Mouse (Mus musculus): ENCODE measurements at regions not wholly inside any gene's neighbourhood (a gene's known extent, or its start where the extent isn't known, plus 50 kb on each side); places are given as distances from the start of the nearest gene placed in this dataset.
"Not testable (repeated sequence)": the region's sequence is repeated elsewhere in the genome, so short reads cannot be mapped to it uniquely, and the experiment has no call there.

DNA sequence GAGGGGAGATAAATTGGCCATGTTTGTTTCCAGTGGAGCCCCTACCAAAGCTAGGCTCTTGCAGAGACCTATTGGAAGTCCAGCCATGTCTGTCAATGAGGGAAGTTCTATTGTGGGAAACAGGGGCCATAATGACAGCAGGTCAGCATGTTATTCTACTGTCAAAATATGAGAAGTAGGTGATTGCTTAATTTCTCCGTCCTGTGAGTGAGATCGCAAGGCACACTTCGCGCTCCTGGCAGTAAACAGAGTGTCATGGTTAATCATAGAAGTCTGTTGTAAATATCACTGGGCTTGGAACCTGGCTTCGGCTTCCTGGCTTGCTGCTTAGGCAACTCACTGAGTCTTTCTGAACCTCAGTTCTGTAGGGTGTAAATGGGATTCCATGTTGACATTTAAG lies 72.5 kb upstream of the Ccdc122 start:
- no peak for DNase-seq (ENCODE audit: low read depth)

DNA sequence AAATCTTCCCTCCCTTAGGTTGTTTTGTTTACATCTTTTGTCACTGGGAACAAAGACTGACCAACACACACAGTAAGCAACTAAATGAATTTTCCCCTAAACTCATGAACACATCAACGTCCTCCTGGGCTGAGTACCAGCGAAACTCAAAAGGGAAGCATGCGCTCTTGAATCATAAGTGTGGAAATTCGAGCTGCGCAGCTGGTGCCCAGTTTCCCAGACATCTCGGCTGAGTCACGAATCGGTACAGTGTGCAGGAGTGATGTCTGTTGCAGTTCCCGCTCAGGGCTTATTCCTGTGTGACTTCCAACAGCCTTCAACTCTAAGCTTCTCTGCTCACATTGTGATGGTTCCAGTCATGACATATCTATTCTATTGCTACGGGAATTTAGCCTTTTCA lies 77.7 kb upstream of the Ccdc122 start:
- no peak for DNase-seq (ENCODE audit: low read depth)

DNA sequence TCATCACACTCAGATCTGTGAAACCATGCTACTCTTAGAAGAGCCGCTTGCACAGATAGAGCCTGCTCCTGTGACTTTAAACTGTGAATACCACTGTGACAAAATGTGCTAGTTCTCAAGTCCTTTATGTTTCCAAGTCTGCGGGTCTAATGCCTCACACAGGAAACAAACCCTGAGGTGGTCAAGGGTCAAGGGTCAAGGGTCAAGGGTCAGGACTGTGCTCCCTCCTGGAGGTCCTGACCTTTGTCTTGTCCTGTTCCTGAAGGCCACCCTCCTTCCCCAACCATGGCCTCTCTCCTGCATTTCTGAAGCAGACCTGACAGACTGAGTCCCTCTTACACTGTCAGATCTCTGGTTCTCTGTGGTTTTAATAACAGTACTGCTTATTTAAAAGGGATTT lies 79.4 kb upstream of the Ccdc122 start:
- no peak for DNase-seq (ENCODE audit: low read depth)

DNA sequence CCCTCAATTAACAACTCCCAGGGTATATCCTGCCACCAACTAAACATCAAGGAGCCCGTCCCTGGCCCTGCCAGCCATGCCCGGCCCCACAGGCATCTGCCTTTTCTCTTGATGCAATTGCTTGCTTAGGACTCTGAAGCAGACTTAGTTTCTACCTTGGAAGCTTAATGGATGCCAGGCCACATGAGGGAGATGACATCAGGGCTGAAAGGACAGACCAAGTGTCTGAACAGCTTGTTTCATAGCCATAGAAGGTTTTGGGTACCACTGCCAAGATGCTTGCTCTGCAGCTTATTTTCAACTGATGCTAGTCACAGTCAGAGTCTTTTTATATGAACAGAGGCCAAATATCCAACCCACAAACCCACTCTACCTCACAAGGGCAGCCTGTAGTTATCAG lies 83.4 kb upstream of the Ccdc122 start:
- DNase-seq (ENCODE audit: low read depth), result no peak

DNA sequence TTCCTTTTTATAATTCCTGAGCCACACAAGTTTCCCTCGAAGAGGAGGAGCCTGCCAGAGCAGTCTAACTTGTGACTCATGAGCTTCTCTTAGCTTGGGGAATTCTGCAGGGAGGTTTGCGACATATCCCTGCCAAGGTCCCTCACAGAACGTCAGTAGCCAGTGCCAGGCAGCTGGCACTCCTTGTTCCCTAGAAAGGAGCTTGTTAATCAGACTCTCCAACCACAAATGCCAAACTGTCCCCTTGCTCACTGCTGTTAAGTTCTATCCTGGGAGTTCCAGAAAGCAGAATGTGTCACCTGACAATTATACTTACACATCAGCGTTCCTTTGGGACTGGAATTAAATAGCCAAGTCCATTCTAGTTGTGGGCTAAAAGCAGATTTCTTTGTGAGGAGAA lies 85.1 kb upstream of the Ccdc122 start:
- DNase-seq (ENCODE audit: low read depth), result no peak

DNA sequence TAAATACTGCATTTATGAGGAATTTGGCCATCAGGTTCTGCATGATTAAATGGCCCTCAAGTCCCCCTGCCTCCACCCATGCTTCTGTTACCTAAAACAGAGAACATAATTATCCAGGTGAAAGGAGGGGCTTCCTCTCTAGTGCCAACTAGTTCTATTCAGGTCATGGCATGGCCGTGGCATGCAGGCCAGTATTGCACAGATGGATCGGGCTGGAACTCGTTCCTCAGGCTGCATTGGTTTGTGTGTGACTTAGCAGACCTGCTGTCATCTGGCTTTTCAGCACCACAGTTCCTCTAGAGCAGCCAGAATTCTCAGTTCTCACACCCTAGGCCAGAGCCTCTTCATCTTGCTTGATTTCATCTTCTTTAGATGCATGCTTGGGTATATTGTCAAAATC lies 87.2 kb upstream of the Ccdc122 start:
- DNase-seq (ENCODE audit: low read depth), result no peak

DNA sequence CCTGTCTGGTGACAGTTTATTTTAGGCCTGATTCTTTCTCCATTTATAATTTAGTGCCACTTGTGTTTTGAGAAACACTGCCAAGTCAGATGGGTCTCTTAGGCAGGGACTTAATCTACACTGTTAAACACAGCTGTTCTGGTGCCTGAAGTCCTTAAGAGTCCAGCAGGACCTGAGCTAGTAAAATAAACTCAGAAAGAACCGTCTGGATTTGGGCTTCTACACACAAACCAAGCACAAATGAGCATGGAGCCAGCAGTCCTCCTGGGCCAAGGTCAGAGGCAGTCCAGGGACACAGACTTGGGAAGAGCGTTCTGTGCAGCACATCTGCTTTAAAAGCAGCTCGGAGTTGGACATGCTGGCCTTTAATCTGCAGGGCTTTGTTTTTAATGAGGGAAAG lies 87.6 kb upstream of the Ccdc122 start:
- no peak for DNase-seq (ENCODE audit: low read depth)

DNA sequence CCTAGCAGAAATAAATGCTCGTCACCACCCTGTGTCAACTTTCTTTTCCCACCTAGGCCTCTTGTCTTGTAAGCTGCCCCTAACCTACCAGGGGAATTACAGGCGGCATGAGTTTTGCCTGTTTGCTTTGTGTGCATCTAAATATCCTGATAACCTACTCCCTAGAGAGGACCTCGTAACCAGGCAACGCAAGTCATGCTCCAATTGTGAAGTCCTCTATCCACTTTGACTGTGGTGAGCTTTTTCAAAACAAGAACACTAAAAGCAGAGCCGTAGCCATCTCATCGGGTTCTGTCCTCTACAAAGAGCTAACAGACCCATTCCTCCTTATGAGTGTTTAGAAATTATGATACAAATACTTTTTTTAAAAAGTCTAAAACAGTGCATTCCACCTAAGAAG lies 88.1 kb upstream of the Ccdc122 start:
- DNase-seq (ENCODE audit: low read depth), result no peak

DNA sequence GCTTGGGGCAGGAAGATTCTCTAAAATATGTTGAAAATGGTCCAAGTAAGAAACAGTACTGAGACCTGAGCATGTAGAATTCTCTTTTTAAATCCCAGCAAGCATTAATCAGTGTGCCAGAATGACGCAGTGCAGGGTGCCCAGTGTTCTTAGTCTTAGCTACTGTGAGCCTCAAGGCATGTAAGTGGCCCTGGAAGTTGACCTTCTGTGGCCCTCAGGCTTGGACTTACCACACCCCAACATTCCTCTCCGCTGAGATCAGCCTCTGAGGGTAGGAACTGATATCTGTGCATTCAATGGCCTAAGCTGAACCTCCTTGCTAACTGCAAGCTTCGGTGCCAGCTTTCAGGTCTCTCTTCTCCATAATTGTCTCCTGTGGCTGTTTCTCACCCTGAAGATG lies 89.4 kb upstream of the Ccdc122 start:
- DNase-seq (ENCODE audit: low read depth), result no peak

DNA sequence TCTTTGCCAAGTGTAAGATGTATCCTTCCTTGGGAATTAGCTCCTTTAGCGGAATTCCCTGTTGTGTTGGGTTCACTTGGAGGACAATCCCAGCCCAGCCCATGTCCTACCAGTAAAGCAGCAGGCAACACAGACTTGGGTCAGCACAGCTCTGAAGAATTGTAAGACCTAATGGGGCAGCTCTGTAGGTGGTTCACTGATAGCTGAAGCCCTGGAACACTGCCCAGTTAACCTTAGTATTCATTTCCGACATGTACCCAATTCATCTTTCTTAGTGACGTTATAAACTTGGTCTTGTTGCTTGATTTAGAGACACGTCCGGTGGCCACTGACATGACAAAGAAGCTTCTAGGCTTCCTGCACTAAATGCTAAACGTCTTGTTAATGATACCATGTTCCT lies 90.9 kb upstream of the Ccdc122 start:
- DNase-seq (ENCODE audit: low read depth), result no peak

DNA sequence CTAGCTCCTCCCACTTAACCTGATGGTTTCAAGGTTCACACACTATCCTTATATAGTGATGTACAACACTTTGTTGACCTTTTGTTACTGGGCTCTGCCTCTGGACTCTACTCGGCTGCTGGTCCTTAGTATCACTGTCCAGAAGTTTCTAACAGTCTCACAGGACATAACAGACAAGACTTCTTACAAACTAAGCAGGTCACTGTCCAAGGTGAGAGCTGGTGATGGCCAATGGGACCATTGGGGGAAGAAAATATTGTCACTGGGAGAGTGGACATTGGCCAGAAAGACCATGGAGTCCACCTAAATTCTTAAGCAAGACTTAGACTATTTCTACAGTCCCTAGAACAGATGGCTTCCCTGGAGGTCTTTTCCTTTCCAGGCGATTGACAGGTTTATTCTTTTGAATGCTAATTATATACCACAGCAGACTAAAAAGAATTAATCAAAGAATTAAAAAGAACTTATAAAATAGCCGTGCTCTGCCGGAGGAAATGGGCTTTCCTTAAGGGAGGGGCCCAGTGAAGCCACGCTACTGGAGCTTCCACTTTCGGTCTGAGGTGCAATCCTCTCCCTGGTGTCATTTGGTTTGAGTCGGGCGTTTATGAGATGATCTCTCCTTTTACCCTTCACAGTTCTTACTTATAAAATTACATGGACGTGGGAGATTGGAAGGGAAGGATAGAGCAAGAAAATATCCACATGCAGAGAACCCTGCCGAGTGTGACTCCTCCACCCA lies 94.9 kb upstream of the Ccdc122 start:
- DNase-seq (ENCODE audit: low read depth), result no peak

DNA sequence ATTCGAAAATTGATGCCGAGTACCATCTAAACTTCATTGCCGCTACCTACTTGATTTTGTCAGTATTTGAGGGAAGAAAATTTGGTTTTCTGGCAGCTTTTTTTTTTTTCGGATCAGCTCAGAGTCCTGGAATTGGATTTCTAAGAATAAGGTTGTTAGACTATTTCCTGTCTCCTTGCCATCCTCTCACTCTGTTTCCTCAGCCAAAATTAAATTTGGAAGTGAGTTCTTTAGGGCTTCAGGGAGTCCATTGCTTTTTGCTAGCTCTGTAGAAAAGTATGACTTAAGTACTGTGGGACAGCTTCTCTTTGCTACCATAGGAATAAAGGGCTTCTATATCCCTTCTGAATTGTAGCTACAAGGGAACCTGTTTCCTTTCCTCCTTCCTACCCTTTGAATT lies 96.1 kb upstream of the Ccdc122 start:
- no peak for DNase-seq (ENCODE audit: low read depth)

DNA sequence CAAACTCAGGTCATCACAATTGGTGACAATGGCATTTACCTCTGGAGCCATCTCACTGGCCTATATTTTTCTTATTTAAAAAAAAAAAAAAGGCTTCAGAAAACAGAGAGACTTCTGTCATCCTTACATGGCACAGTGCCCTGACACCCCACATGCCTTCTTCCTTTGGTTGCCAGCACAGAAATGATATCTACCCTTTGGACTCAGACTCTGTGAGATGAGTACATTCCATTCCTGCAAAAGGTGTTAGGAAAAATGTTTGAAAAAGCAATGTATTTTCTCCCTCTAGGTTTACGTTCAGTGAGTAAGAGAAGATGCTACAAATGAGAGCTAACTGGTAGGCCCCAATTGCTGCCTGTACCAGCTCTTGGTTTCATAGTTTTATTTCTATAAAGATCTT lies 99.9 kb upstream of the Ccdc122 start:
- DNase-seq (ENCODE audit: low read depth), result no peak

DNA sequence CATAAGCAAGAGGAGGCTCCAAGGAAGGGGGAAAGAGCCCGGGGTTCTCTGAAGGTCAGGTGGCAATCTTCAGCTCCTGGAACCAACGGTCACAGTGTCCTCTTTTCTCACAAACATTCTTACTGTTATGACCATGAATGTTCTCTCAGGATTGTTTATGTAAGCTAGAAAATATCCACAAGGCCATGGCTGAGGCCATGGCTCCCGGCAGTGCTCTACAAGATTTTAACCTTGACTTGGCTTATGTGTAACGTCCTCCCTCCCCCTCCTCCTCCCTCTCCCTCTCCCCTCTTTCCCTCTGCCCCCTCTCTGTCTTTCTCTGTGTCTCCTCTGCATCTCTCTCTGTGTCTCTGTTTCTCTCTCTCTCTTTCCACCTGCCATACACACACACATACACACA lies 100.5 kb upstream of the Ccdc122 start:
- DNase-seq (ENCODE audit: low read depth), result not testable (repeated sequence)

DNA sequence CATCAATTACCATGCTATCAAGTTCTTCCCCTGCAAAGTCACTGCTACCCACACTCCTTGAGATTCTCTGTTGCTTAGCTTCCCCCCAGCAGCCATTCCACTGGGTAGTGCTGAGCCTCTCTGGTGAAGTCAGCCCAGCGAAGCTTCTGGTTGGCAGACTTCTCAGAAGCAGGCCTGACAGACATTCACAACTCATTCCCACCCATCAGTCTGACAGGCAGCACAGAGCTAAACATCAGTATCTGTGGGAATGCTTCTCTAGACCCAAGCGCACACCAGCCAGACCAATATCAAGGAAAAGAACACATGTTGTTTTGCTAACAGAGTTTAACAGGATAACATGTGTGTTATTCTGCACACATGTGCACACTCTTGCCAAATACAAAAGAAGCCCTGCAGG lies 101.1 kb upstream of the Ccdc122 start:
- DNase-seq (ENCODE audit: low read depth), result no peak

DNA sequence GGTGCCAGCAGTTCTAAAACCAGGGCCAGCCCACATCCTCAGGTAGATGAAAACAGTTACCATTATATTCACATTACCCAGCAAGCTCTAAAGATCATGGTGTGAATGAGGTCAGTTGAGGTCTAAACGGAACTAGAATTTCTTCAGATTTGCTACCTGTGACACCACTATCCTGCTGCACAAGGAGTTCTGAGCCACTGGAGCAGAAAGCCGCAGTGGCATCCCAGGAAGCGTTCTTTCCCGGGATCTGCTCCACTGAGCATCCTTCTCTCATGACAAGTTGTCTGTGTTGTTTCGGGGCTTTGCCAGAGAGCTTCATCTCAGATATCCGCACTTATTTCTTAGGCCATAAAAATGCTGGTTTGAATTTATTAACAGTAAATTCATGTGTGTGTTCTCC lies 103.7 kb upstream of the Ccdc122 start:
- DNase-seq (ENCODE audit: low read depth), result no peak

DNA sequence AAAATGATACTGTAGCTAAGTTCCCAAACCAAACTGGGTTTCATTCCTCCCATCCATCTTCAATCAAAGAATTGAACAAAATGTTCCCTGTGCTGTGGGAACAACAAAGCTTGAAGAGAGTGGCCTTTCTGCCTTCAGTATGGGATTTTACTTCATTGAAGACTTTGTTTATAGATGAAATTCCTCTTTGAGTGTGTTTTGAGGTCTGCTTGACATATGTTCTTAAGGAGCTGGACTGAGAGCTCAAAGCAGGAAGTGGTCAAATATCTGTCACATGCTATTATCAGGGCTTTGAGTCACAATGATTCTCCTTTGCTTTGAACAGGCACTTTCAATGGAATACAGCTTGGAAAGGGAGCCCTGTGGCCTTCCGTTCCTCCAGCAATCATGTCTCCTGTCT lies 105.2 kb upstream of the Ccdc122 start:
- no peak for DNase-seq (ENCODE audit: low read depth)

DNA sequence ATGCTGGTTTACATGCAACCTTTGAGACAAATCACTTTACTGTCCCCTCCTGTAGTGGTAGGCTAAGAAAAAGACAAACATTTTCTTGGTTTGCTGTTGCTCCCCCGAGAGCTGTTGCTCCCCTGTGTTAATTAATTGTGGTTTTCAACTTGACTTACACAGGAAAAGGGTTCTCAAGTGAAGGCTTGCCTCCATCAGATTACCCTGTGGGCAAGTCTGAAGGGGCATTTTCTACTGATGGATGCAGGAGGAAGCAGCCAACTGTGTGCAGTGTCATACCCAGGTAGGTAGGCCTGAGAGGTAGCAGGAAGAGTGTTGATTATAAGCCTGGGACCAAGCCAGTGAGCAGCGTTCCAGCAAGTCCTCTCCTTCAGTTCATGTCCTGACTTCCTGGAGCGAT lies 107.0 kb upstream of the Ccdc122 start:
- no peak for DNase-seq (ENCODE audit: low read depth)

DNA sequence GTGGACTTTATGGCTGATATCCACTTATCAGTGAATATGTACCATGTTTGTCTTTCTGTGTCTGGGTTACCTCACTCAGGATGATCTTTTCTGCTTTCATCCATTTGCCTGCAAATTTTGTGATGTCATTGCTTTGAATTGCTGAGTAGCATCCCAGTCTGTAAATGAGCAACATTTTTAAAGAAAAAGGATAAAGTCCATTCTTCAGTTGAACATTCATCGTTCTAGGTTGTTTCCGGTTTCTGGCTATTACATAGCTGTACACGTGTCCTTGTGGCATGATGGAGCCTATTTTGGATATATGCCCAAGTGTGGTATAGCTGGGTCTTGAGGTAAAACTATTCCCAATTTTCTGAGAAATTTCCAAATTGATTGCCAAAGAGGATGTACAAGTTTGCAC lies 107.9 kb upstream of the Ccdc122 start:
- DNase-seq (ENCODE audit: low read depth), result no peak

DNA sequence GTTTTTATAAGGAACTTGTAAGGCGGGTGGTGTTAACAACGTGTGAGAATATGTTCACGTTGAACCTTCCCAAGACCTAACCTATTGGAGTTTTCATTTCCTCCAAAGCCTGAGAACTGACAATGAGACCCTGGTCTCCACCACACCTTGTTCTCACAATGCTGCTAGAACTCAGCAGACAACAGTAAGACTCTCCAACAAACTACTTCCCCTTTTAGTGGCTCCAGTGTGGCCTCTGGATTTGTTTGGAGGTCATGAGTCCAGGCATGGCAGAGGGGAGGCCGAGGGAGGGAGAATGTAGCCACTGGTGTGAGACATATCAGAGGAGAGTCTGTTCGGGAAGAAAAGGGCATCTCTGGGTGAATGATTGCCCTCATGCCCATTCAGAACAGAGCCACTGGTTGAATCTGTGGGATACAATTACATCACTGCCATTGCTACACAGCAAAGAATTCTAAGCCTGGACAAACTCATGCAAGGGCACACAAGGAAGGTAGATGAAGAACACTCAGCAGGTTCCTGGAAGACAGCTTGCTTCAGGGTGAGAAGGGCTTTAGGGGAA lies 109.2 kb upstream of the Ccdc122 start:
- DNase-seq (ENCODE audit: low read depth), result no peak

DNA sequence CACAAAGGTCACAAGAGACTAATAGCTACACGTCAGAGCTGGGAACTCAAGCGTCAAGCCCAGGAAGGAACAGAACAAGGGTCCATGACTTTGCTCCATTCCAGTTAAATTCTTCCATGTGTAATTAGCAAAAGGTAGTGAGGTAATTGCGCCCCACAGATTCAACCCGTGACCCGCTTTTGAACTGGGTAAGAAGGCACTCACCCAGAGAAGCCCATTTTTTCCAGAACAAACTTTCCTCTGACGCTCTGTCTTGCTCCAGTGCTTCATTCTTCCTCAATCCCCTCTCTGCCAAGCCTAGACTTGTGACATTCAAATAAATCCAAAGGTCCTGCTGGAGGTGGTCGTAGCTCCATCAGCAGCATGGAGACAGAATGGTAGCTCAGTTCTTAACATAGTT lies 110.2 kb upstream of the Ccdc122 start:
- DNase-seq (ENCODE audit: low read depth), result no peak

DNA sequence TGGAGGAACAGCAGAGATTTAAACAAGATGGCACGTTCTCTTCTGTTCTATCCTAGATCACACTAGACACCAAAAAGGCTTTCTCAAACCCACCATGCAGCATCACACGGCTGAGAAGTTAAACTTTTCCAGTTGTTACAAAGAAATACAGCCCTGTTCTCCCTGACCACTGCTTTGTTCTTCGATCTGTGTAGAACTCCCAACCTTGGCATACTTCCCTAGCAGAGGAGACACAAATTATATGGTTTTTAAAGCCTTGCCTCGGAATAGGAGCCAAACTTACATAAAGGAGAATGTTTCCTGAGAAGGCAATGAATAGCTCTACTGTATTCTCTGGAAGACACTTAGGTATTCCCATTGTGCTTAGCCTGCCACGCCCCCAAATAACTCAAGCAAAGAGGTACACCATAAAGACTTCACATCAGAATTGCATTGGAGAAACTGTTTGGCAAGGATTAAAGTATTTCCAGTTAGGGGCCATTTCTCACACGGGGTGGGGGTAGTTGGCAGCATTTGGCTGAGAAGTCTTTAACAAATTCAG lies 114.1 kb upstream of the Ccdc122 start:
- DNase-seq (ENCODE audit: low read depth), result no peak

DNA sequence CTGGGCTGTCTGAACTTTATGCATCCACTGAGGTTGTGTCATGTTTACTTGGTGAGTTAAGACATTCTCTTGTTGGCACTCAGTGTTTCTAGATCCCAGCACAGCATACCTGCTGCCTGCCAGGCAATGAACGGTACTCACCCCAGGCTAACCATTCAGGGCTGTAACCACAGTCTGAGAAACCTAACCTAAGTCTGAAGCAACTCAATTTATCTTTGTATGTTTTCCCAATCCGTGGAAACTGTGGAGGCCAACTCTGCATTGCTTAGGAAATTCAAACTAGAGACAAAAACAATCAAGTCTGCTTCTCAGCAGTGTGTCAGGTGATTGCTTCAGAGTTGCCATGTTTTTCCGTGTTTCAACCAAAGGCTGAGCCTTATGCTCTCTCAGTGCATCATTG lies 118.5 kb upstream of the Ccdc122 start:
- DNase-seq (ENCODE audit: low read depth), result peak; percentile 34
